Mouse (Mus musculus): ENCODE results near the gene Eif5.

- TF ChIP-seq POLR2A (IDR thresholded peaks at IDR 0.05; ENCODE audit: control insufficient read depth, low read depth, low read length) (no peak), CTCF (IDR thresholded peaks at IDR 0.05; ENCODE audit: control insufficient read depth, insufficient read depth, insufficient replicate concordance, low read depth, low read length) (no peak)
Measured at GRCm38 (mm10) chr12:111550679-111551078, 12.9 kb downstream of the Eif5 start.

All from testis, adult 2 months (tissue).